Mouse (Mus musculus) stomach, embryonic 16.5 days (tissue): ENCODE data around the gene Fus. TPM values are rescaled to one million over a fixed set of nuclear protein-coding genes. Genes with fewer than 3 reads are reported as not detected.

Source experiments
- ATAC-seq: fragments of 200-750 bp; cut with Nextera tagmentation; 2 replicates; pipeline ENCODE4 v1.8.0; 2017; ENCODE audit warnings: moderate number of reproducible peaks, moderate TSS enrichment; ENCODE audit not compliant: insufficient read depth, low FRiP score
- H3K27ac ChIP-seq: fragments of 300-500 bp; sonication (generic); 2 replicates; pipeline ENCODE4 v1.5.1; 2014; ENCODE audit warnings: low read length
- H3K27me3 ChIP-seq: fragments of 300-500 bp; sonication (generic); 2 replicates; pipeline ENCODE4 v1.6.1; 2014; ENCODE audit warnings: low read length, control low read depth, mixed read lengths; ENCODE audit not compliant: control insufficient read depth, insufficient read depth
- H3K36me3 ChIP-seq: fragments of 300-500 bp; sonication (generic); 2 replicates; pipeline ENCODE4 v1.6.1; 2014; ENCODE audit warnings: low read length; ENCODE audit not compliant: control insufficient read depth, insufficient read depth
- H3K4me1 ChIP-seq: fragments of 300-500 bp; sonication (generic); 2 replicates; pipeline ENCODE4 v1.6.1; 2014; ENCODE audit warnings: low read length, control low read depth, mixed read lengths; ENCODE audit not compliant: control insufficient read depth, insufficient read depth
- H3K4me2 ChIP-seq: fragments of 300-500 bp; sonication (generic); 2 replicates; pipeline ENCODE4 v1.6.1; 2014; ENCODE audit warnings: low read depth, low read length, mixed read lengths
- H3K4me3 ChIP-seq: fragments of 300-500 bp; sonication (generic); replicated peaks from 2 replicates; pipeline ENCODE4 v1.5.1; 2014; ENCODE audit warnings: mild to moderate bottlenecking, low read length
- H3K9ac ChIP-seq: fragments of 300-500 bp; sonication (generic); 2 replicates; pipeline ENCODE4 v1.6.1; 2014; ENCODE audit warnings: low read length
- H3K9me3 ChIP-seq: fragments of 300-500 bp; sonication (generic); replicated peaks from 2 replicates; pipeline ENCODE4 v1.6.1; 2016; ENCODE audit warnings: low read length, control low read depth; ENCODE audit not compliant: control insufficient read depth
- WGBS: fragments of 180-500 bp; shearing (Covaris S2); extraction: QIAGEN DNeasy Blood & Tissue Kit; methylation state at CpG from one replicate; pipeline ENCODE4 v1.1.7; 2014; 5-methylcytosine and 5-hydroxymethylcytosine counted together
- polyA plus RNA-seq: library from polyadenylated mRNA; unstranded; fragments of >200 nt; fragmentation: Nextera tagmentation; extraction: Ambion mirVana; gene quantifications from 2 replicates; pipeline ENCODE4 v1.2.1, GENCODE M21; 2015

Fus gene
- polyA plus RNA-seq, 1 experiment from 2014 or later, result 234 TPM

DNA sequence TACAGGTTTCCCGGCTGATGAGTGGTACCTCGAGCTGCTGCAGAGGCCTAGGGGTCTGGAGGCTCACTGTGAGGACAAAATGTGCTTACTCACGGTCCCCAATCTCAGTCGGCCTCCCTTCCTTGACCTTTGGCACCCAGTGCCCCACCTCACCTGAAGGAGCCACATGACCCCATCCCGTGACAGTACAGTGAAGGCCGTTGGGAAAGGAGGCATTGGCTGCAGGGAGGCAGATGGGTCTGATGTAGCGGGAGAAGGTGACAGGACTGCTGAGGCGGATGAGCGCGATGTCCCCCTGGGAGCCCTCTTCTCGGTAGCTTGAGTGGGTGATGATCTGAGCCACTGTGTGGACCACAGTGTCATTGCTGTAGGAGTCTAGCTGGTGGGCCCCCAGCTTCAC is 40.4 kb upstream of the Fus start:
- peak overlapping the region; percentile 43; the same call in 1 of the 2 replicates for H3K4me2 ChIP-seq
- ATAC-seq, result no peak
- 78% methylated on average over 11 of the region's 11 CpGs for WGBS

DNA sequence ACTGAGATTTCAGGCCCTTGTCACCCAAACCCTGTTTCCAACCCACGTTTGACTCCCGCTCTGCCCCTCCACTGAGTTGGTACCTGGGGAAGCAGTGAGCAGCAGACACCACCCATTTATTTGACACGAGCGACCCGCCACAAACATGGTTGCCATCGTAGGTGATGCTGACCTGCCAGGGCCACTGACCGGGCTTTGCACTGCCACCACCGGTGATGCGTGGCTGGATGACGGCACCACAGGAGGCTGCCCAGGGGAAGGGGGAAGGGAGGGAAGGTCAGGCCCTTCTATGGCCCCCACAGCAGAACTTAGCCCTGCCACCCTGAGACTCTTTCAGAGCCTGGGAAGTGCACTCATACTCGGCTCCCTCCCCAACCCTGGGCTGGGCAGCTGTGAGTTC is 39.5 kb upstream of the Fus start:
- Histone ChIP-seq H3K36me3 (peaks cover 6% of the 10 kb centered on the region), H3K4me1 (peaks cover 12% of the 10 kb centered on the region), H3K9me3 (no peaks in the 10 kb centered on the region), H3K27me3 (no peaks in the 10 kb centered on the region), H3K27ac (peak overlapping the region; percentile 56), H3K4me3 (peak overlapping the region; percentile 59), H3K9ac (peak overlapping the region; percentile 75; the same call in 1 of the 2 replicates), H3K4me2 (peak overlapping the region; percentile 43)
- ATAC-seq, result no peak
- 83% methylated on average over 11 of the region's 11 CpGs for WGBS

More for the DNA sequence above, 40.4 kb upstream of the Fus start:
- Histone ChIP-seq H3K27ac (peak overlapping the region; percentile 95), H3K4me3 (peak overlapping the region; percentile 59; the same call in 1 of the 2 replicates), H3K4me1 (peaks cover 14% of the 10 kb centered on the region), H3K9me3 (no peaks in the 10 kb centered on the region), H3K36me3 (peaks cover 6% of the 10 kb centered on the region), H3K9ac (peak overlapping the region; percentile 58), H3K27me3 (no peaks in the 10 kb centered on the region)

DNA sequence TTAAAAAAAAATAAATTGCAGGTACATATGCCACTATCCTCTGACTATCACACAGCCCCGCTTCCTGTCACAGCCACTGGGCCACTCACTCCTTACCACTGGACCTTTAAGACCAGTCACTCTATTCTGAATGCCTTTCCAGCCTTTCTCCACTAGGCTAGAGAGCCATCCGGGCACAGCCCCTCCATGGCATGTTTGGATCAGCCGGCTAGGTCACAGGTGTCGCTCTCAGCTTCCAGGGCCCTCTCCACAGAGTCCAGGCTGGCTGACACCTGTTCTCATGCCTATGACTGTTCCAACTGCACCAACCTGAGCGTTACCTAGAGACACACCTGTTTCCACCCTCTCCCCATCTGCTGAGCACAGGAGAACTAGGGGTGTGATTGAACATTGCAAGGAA is 38.7 kb upstream of the Fus start:
- no peak for ATAC-seq
- H3K4me1 ChIP-seq, result peaks cover 21% of the 10 kb centered on the region
- no peaks in the 10 kb centered on the region for H3K27me3 ChIP-seq
- peak overlapping the region; percentile 43 for H3K4me2 ChIP-seq
- peaks cover 6% of the 10 kb centered on the region for H3K36me3 ChIP-seq
- no peaks in the 10 kb centered on the region for H3K9me3 ChIP-seq
- peak overlapping the region; percentile 59 for H3K4me3 ChIP-seq
- peak overlapping the region; percentile 89 for H3K27ac ChIP-seq
- WGBS, result 37% methylated on average over 5 of the region's 5 CpGs
- H3K9ac ChIP-seq, result peak overlapping the region; percentile 75

DNA sequence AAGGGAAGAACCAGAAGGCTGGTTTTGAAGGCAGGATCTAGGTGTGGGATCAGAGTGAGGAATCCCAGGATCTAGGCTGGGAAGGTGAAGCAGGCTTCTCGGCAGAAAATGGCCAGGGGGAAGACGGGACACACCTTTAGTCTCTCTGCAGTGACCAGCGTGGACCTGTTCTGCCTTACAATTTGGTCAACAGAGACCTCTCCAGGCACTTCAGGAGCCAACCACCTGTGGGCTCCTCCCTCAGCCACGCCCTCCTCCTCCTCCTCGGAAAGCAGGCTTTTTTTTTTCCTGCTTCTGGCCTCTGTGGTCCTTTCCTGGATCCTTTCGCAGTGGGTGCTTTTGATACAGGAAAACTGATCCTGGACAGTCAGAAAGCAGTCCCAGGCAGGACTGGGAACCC is 37.3 kb upstream of the Fus start, which contains the start of gene Prss8:
TSS of gene Prss8 (minus strand) at position 182 of the 400 bp plus-strand sequence.
- H3K4me1 ChIP-seq, result peaks cover 29% of the 10 kb centered on the region
- no peaks in the 10 kb centered on the region for H3K9me3 ChIP-seq
- peak within 1 kb of the TSS; percentile 43 for H3K4me2 ChIP-seq
- H3K27ac ChIP-seq, result peak within 1 kb of the TSS; percentile 89
- H3K4me3 ChIP-seq, result peak within 1 kb of the TSS; percentile 59
- H3K36me3 ChIP-seq, result peaks cover 6% of the 10 kb centered on the region
- no peaks in the 10 kb centered on the region for H3K27me3 ChIP-seq
- 19% methylated on average over 6 of the region's 6 CpGs for WGBS
- peak within 1 kb of the TSS; percentile 75 for H3K9ac ChIP-seq
- ATAC-seq, result peak; percentile 45; the same call in 1 of the 2 replicates

DNA sequence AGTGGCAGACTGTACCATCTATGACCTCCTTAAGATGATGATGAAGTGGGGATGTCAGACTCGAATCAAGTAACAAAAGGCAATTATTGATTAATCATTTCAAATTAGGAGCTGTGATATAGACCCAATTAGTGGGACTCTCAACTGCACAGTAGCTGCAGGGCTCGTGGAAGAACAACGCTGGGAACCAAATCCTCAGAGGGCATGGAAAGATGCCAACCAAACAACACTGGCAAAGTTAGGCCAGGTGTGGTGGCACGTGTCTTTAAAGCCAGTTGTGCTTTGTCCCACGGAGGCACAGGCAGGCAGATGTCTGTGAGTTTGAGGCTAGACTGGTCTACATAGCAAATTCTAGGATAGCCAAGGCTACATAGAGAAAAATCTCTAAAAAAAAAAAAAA is 36.6 kb upstream of the Fus start:
- Histone ChIP-seq H3K9me3 (no peaks in the 10 kb centered on the region), H3K4me3 (peak overlapping the region; percentile 59; the same call in 1 of the 2 replicates), H3K27ac (peak overlapping the region; percentile 89), H3K36me3 (peaks cover 6% of the 10 kb centered on the region), H3K4me1 (peaks cover 29% of the 10 kb centered on the region), H3K4me2 (peak overlapping the region; percentile 43), H3K27me3 (no peaks in the 10 kb centered on the region), H3K9ac (0 out of 2 replicates have a peak overlapping the region, but pooled peaks have one; percentile 24)
- 64% methylated on average over 5 of the region's 5 CpGs for WGBS
- ATAC-seq, result no peak

DNA sequence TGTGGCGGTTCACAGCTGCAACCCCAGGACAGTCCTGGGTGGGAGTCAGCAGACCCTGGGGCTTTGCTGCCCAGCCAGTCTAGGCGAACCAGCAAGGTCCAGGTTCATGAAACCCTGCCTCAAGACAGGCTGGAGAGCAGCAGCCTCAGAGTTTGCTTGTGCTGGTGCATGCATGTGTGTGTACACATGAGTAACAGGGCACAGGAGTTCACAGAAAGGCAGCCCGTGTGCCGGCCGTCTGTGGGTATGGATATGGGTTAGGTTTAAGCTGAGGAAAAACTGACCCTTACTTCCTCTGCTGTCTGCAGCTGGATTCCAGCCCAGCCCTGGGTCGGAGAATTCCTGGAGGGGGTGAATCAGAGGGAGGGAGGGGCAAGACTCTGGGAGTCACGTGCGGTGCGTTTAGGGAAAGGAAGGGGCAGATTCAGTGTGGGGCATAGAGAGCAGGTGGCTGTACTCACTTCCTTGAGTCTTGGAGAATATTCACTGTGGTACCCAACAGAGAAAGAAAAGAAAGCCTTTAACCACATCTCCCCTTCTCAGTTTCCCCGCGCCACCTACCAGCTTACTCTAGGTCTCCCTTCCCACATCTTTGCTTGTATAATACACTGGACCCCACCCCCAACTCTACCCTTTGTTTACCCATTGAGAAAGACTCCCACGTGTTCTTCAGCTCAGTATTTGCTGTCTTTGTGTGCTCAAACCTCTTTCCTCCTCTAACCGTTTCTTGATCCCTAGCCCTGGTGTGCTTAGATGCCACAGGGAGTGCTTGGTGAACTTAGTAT is 35.7 kb upstream of the Fus start:
- peak overlapping the region; percentile 41 for H3K9ac ChIP-seq

DNA sequence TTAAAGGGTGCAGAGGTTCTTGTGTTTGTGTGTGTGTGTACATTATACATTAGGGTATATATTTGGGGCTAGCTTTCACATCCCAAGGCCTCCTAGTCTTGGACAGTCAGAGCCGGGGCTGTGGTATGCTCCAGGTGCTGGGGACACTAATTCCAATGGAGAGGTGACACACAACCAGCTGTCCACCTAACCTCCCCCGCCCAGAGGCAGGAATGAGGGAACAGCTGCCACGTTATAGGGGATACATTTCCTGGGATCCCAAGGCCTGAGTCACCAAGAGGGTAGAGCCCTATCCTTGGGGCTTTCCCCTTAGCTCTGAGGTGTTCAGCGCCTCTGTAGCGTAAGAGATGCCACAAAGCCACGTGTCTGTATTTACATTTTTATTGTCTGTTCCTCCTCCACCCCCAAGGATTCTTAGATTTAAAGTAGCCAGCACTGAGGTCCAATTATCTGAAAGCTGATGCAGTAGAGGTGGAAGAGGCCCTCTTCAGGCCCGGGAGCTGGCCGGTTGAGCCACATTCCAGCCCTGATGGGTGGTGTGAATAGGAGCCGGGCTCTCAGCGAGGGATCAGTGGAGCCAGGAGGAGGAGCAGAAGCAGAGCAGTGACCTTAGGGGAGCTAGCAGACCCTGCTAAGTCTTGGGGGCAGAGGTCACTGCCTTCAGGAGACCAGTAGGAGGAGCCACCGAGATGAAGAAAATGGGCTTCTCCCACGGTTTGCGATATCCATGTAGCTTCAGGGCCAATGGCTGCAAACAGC is 34.8 kb upstream of the Fus start:
- no peak overlapping the region for H3K4me3 ChIP-seq
- H3K4me2 ChIP-seq, result peak overlapping the region; percentile 33
- no peaks in the 10 kb centered on the region for H3K9me3 ChIP-seq
- WGBS, result 27% methylated on average over 13 of the region's 13 CpGs
- H3K27ac ChIP-seq, result peak overlapping the region; percentile 89
- H3K27me3 ChIP-seq, result no peaks in the 10 kb centered on the region
- peaks cover 35% of the 10 kb centered on the region for H3K4me1 ChIP-seq
- no peaks in the 10 kb centered on the region for H3K36me3 ChIP-seq
- ATAC-seq, result no peak
- peak overlapping the region; percentile 55 for H3K9ac ChIP-seq

More for the DNA sequence above, 35.7 kb upstream of the Fus start:
- Histone ChIP-seq H3K9me3 (no peaks in the 10 kb centered on the region), H3K27ac (peak overlapping the region; percentile 89), H3K36me3 (peaks cover under 1% of the 10 kb centered on the region; the same call in 1 of the 2 replicates), H3K27me3 (no peaks in the 10 kb centered on the region), H3K4me1 (peaks cover 33% of the 10 kb centered on the region), H3K4me3 (no peak overlapping the region), H3K4me2 (peak overlapping the region; percentile 33)
- WGBS, result 20% methylated on average over 13 of the region's 13 CpGs
- ATAC-seq, result peak; percentile 16

DNA sequence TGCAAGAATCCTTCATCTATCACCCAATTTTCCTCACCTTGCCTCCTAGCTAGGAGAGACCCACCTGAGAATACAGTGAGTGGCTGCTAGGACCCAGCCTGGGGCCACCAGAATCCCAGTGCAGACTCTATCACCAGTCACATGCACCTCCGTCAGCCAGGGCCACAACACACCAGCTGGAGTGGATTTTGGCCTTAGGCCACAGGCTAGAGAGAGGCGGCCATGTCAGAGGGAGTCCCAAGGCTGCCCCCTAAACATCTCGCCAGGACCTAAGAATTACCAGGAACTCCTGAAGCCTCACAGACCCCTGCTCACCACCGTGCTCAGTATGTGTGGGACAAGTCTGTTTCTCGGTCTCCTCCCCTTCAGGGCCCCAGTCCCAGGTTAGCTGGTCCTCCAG is 33.2 kb upstream of the Fus start:
- Histone ChIP-seq H3K4me2 (no peak overlapping the region), H3K36me3 (no peaks in the 10 kb centered on the region), H3K27ac (0 out of 2 replicates have a peak overlapping the region, but pooled peaks have one; percentile 11), H3K27me3 (no peaks in the 10 kb centered on the region), H3K4me1 (peaks cover 35% of the 10 kb centered on the region), H3K4me3 (no peak overlapping the region), H3K9ac (peak overlapping the region; percentile 49), H3K9me3 (no peaks in the 10 kb centered on the region)
- ATAC-seq, result no peak
- WGBS, result 82% methylated on average over 5 of the region's 5 CpGs
